Mouse (Mus musculus) forebrain, embryonic 10.5 days (tissue): ENCODE measurements around the gene Rap1b. TPM values are rescaled to one million over a fixed set of nuclear protein-coding genes. Genes with fewer than 3 reads are reported as not detected.

Experiments
- DNase-seq: peaks from one replicate; pipeline ENCODE4 v3.0.0-alpha.2; 2017; ENCODE audit warnings: low spot score; ENCODE audit errors: extremely low spot score
- H3K27ac ChIP-seq: fragments of 300-500 bp; sonication (generic); 2 replicates; pipeline ENCODE4 v1.5.1; 2016; ENCODE audit warnings: mild to moderate bottlenecking
- H3K27me3 ChIP-seq: fragments of 300-500 bp; sonication (generic); 2 replicates; pipeline ENCODE4 v1.6.1; 2016; ENCODE audit warnings: mild to moderate bottlenecking; ENCODE audit not compliant: poor library complexity, severe bottlenecking
- H3K36me3 ChIP-seq: fragments of 300-500 bp; sonication (generic); replicated peaks from 2 replicates; pipeline ENCODE4 v1.6.1; 2016; ENCODE audit warnings: mild to moderate bottlenecking, moderate library complexity
- H3K4me1 ChIP-seq: fragments of 300-500 bp; sonication (generic); 2 replicates; pipeline ENCODE4 v1.6.1; 2016
- H3K4me3 ChIP-seq: fragments of 300-500 bp; sonication (generic); 2 replicates; pipeline ENCODE4 v1.5.1; 2016; ENCODE audit warnings: mild to moderate bottlenecking, moderate library complexity
- H3K9me3 ChIP-seq: fragments of 300-500 bp; sonication (generic); 2 replicates; pipeline ENCODE4 v1.6.1; 2016; ENCODE audit warnings: mild to moderate bottlenecking, moderate library complexity
- WGBS: fragments of 180-500 bp; shearing (Covaris S2); methylation state at CpG from one replicate; pipeline ENCODE4 v1.1.7; 2016; 5-methylcytosine and 5-hydroxymethylcytosine counted together
- polyA plus RNA-seq: library from polyadenylated mRNA; unstranded; fragments of >200 nt; fragmentation: Nextera tagmentation; extraction: Ambion mirVana; gene quantifications from 2 replicates; pipeline ENCODE4 v1.2.1, GENCODE M21; 2016

Gene Rap1b
- polyA plus RNA-seq, 1 experiment from 2014 or later, result 136 TPM

GRCm38 (mm10) chr10:117803870-117804850, 41.7 kb downstream of the Rap1b start:
- no peak overlapping the region for H3K4me3 ChIP-seq
- H3K36me3 ChIP-seq, result no peaks in the 10 kb centered on the region
- H3K4me1 ChIP-seq, result peaks cover 3% of the 10 kb centered on the region
- WGBS, result 93% methylated on average over 31 of the region's 31 CpGs
- no peak for DNase-seq
- H3K27me3 ChIP-seq, result no peaks in the 10 kb centered on the region
- no peak overlapping the region for H3K27ac ChIP-seq
- no peaks in the 10 kb centered on the region for H3K9me3 ChIP-seq

- Histone ChIP-seq H3K4me3 (no peak overlapping the region), H3K27ac (no peak overlapping the region), H3K27me3 (no peaks in the 10 kb centered on the region), H3K4me1 (no peaks in the 10 kb centered on the region), H3K9me3 (no peaks in the 10 kb centered on the region), H3K36me3 (no peaks in the 10 kb centered on the region)
- no peak for DNase-seq
- 92% methylated on average over 9 of the region's 9 CpGs for WGBS
Measured at GRCm38 (mm10) chr10:117801886-117802285, 43.9 kb downstream of the Rap1b start.

- Histone ChIP-seq H3K9me3 (no peaks in the 10 kb centered on the region), H3K4me3 (no peak overlapping the region), H3K36me3 (no peaks in the 10 kb centered on the region), H3K4me1 (no peaks in the 10 kb centered on the region), H3K27me3 (no peaks in the 10 kb centered on the region), H3K27ac (no peak overlapping the region)
- 94% methylated on average over 11 of the region's 11 CpGs for WGBS
- no peak for DNase-seq
Measured at GRCm38 (mm10) chr10:117799806-117800205, 46.0 kb downstream of the Rap1b start.

GRCm38 (mm10) chr10:117798436-117799035, 47.3 kb downstream of the Rap1b start:
- Histone ChIP-seq H3K4me1 (peaks cover 2% of the 10 kb centered on the region), H3K9me3 (no peaks in the 10 kb centered on the region), H3K36me3 (no peaks in the 10 kb centered on the region), H3K27me3 (no peaks in the 10 kb centered on the region), H3K27ac (no peak overlapping the region), H3K4me3 (no peak overlapping the region)
- DNase-seq, result no peak
- 92% methylated on average over 6 of the region's 6 CpGs for WGBS

GRCm38 (mm10) chr10:117797684-117798083, 48.2 kb downstream of the Rap1b start:
- Histone ChIP-seq H3K27me3 (no peaks in the 10 kb centered on the region), H3K4me1 (peaks cover 8% of the 10 kb centered on the region), H3K36me3 (no peaks in the 10 kb centered on the region), H3K27ac (no peak overlapping the region), H3K9me3 (no peaks in the 10 kb centered on the region), H3K4me3 (no peak overlapping the region)
- 84% methylated on average over 7 of the region's 7 CpGs for WGBS
- DNase-seq, result no peak

GRCm38 (mm10) chr10:117797106-117797505, 48.7 kb downstream of the Rap1b start:
- DNase-seq, result no peak
- Histone ChIP-seq H3K27me3 (no peaks in the 10 kb centered on the region), H3K36me3 (no peaks in the 10 kb centered on the region), H3K27ac (no peak overlapping the region), H3K9me3 (no peaks in the 10 kb centered on the region), H3K4me1 (peaks cover 8% of the 10 kb centered on the region), H3K4me3 (no peak overlapping the region)
- WGBS, result 95% methylated on average over 12 of the region's 12 CpGs

GRCm38 (mm10) chr10:117796181-117796580, 49.7 kb downstream of the Rap1b start:
- WGBS, result 92% methylated on average over 7 of the region's 7 CpGs
- Histone ChIP-seq H3K27ac (no peak overlapping the region), H3K36me3 (no peaks in the 10 kb centered on the region), H3K4me3 (no peak overlapping the region), H3K4me1 (peaks cover 15% of the 10 kb centered on the region), H3K9me3 (no peaks in the 10 kb centered on the region), H3K27me3 (no peaks in the 10 kb centered on the region)
- DNase-seq, result no peak

GRCm38 (mm10) chr10:117795206-117795605, 50.6 kb downstream of the Rap1b start:
- Histone ChIP-seq H3K4me1 (peaks cover 22% of the 10 kb centered on the region), H3K36me3 (peaks cover 6% of the 10 kb centered on the region), H3K27ac (no peak overlapping the region), H3K4me3 (no peak overlapping the region), H3K27me3 (no peaks in the 10 kb centered on the region), H3K9me3 (no peaks in the 10 kb centered on the region)
- DNase-seq, result no peak
- 74% methylated on average over 4 of the region's 4 CpGs for WGBS

- H3K4me1 ChIP-seq, result peaks cover 22% of the 10 kb centered on the region
- whole genome bisulfite sequencing, result 78% methylated on average over 11 of the region's 11 CpGs
- no peaks in the 10 kb centered on the region for H3K27me3 ChIP-seq
- peak overlapping the region; percentile 92 for H3K4me3 ChIP-seq
- no peak for DNase-seq
- peaks cover 20% of the 10 kb centered on the region for H3K36me3 ChIP-seq
- H3K9me3 ChIP-seq, result no peaks in the 10 kb centered on the region
- H3K27ac ChIP-seq, result peak overlapping the region; percentile 93
Measured at GRCm38 (mm10) chr10:117793436-117794030, 52.3 kb downstream of the Rap1b start.

- Histone ChIP-seq H3K4me3 (peak within 1 kb of the TSS; percentile 92), H3K9me3 (no peaks in the 10 kb centered on the region), H3K4me1 (peaks cover 22% of the 10 kb centered on the region), H3K36me3 (peaks cover 31% of the 10 kb centered on the region), H3K27me3 (no peaks in the 10 kb centered on the region), H3K27ac (peak within 1 kb of the TSS; percentile 93)
- WGBS, result under 1% methylated on average over 75 of the region's 75 CpGs
- peak; percentile 100 for DNase-seq
Measured at GRCm38 (mm10) chr10:117792141-117793091, 53.4 kb downstream of the Rap1b start, which contains the start of gene Nup107. TSS of gene Nup107 (minus strand) at chr10:117792705.

GRCm38 (mm10) chr10:117791171-117791470, 54.7 kb downstream of the Rap1b start:
- H3K27ac ChIP-seq, result no peak overlapping the region
- H3K27me3 ChIP-seq, result no peaks in the 10 kb centered on the region
- peak overlapping the region; percentile 92 for H3K4me3 ChIP-seq
- peaks cover 22% of the 10 kb centered on the region for H3K4me1 ChIP-seq
- WGBS, result 92% methylated on average over 2 of the region's 2 CpGs
- peaks cover 44% of the 10 kb centered on the region for H3K36me3 ChIP-seq
- no peak for DNase-seq
- no peaks in the 10 kb centered on the region for H3K9me3 ChIP-seq
